Mouse (Mus musculus) erythroblast, embryonic 14.5 days (primary cell): ENCODE results near the gene Ccdc7a.

Experiments
- GATA1 ChIP-seq: IDR thresholded peaks from 2 replicates; pipeline ENCODE4 v1.6.1; 2012; ENCODE audit warnings: low read length, inconsistent platforms, mixed read lengths
- TAL1 ChIP-seq: IDR thresholded peaks from 3 replicates; pipeline ENCODE4 v1.6.1; 2012; ENCODE audit warnings: low read length, inconsistent platforms, mixed read lengths

DNA sequence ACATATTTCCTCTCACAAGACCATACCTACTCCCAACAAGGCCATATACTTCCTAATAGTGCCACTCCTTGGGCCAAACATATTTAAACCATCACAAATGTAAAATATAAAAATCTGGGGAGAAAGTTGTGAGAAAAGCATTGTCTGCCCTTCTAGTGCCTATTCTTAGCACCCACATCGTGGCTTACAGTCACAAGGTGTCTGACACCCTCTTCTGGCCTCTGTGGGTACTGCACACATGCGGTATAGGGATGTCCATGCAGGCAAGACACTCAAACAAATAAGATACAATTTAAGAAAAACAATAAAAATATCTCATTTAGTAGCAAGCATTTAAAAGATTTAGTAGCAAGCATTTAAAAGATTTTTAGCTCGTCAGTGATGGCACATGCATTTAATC is 356.1 kb downstream of the Ccdc7a start:
- TF ChIP-seq GATA1 = no peak
- TF ChIP-seq TAL1 = no peak
